Mouse (Mus musculus): Measurements from ENCODE around the gene Hyls1. TPM values are rescaled to one million over a fixed set of nuclear protein-coding genes. Genes with fewer than 3 reads are reported as not detected.
"Not testable (repeated sequence)": the region's sequence is repeated elsewhere in the genome, so short reads cannot be mapped to it uniquely, and the experiment has no call there.

Hyls1 gene
- 15.5 and 15.6 TPM in 2 replicates for polyA plus RNA-seq (2015; fragmentation: Nextera tagmentation; extraction: Ambion mirVana)

DNA sequence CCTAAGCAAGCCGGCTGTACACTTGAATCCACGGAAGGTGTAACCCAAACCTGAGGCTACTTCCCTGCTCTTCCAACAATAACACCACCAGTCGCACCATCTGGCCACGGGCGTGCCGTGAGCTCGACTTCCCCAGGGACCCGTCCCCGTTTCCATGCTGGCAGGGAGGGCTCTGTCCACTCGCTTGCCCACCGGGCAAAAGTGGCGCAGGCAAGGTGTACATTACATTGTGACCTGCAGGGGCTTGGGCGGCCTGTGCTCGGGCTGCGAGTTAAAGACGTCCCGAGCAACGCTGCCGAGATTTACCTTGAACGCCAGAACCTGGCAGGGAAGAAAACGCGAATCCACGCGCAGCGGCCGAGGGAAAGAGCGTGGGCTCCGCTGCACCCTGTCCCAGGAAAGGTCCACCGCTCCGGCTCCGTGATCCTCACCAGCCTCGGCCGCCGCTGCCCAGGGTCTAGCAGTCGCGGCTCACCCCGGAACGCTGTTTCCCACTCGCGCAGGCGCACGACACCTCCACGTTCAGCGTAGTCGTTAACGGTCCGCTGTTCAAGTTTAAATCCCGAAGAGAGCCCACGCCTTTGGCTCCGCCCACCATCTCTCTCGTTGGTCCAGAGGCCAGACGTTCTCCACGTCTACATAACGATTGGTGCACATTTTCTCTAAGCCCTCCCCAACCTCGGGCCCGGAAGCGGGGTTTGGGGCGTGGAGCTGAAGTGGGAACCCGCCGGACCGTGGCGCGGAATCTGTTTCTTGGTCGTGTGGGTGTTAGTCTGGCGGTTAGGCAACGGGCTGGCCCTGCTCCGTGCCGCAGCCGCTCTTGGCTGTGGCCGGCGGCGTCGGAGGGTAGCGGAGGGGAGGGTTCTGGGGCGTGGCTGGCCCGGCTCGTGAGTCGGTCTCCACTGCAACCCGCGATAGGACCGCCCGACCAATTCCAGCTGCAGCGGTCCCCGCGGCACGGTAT lies at the start of gene Hyls1, which contains the start of gene Pate2:
TSS of gene Hyls1 (minus strand) at position 828 of the 964 bp plus-strand sequence.
TSS of gene Pate2 (plus strand) at position 714 of the 964 bp plus-strand sequence.
- WGBS, result under 1% methylated on average over 86 of the region's 86 CpGs
- Histone ChIP-seq H3K27ac (peak within 1 kb of the TSS; percentile 95), H3K4me3 (replicated peaks) (peak within 1 kb of the TSS; percentile 88), H3K4me2 (peak within 1 kb of the TSS; percentile 82), H3K27me3 (peaks cover 26% of the 10 kb centered on the region), H3K9me3 (replicated peaks) (no peaks in the 10 kb centered on the region), H3K36me3 (peaks cover 33% of the 10 kb centered on the region), H3K4me1 (peaks cover 12% of the 10 kb centered on the region; the same call in 1 of the 2 replicates), H3K9ac (peak within 1 kb of the TSS; percentile 83)
- peak; percentile 98 for ATAC-seq (replicated peaks; ENCODE audit: low FRiP score)

DNA sequence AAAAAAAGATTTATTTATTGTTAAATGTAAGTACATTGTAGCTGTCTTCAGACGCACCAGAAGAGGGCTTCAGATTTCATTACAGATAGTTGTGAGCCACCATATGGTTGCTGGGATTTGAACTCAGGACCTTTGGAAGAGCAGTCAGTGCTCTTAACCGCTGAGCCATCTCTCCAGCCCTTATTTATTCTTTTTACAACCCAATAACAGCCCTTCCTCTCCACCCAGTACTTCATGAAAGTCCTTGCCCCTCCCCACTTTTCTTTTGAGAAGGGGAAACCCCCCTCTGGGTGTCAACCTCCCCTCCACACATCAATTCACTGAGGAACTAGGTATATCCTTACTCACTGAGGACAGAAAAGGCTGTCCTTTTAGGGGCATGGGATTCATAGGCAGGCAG lies 46.6 kb upstream of the Hyls1 start:
- not testable (repeated sequence) for H3K9ac ChIP-seq; H3K4me3 ChIP-seq (replicated peaks); H3K4me1 ChIP-seq; H3K27me3 ChIP-seq; H3K9me3 ChIP-seq (replicated peaks); ATAC-seq (replicated peaks; ENCODE audit: low FRiP score); H3K36me3 ChIP-seq; H3K27ac ChIP-seq; H3K4me2 ChIP-seq
- WGBS, result 62% methylated on average over 2 of the region's 2 CpGs

DNA sequence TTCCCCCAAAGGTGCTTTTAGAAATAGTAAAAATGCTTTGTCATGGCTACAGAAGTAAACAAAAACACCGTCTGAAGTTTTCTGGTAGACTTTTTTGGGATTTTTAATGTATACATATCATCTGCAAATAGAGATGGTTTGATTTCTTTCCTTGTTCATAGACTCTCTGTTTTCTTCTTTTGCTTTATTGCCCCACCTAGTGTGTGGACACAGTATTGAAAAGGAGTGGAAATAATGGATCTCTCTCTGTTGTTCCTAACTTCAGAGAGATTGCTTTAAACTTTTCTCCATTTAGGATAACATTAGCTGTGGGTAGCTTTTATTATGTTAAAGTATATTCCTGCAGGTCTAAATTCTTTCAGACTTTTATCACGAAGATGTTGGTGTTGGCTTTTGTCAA lies 43.8 kb upstream of the Hyls1 start:
- no peak overlapping the region for H3K4me3 ChIP-seq (replicated peaks)
- H3K4me2 ChIP-seq, result no peak overlapping the region
- no peaks in the 10 kb centered on the region for H3K36me3 ChIP-seq
- ATAC-seq (replicated peaks; ENCODE audit: low FRiP score), result no peak
- H3K9me3 ChIP-seq (replicated peaks), result no peaks in the 10 kb centered on the region
- H3K27me3 ChIP-seq, result no peaks in the 10 kb centered on the region; the same call in 1 of the 2 replicates
- no peak overlapping the region for H3K27ac ChIP-seq
- H3K9ac ChIP-seq, result no peak overlapping the region
- 20% methylated on average over 2 of the region's 2 CpGs for whole genome bisulfite sequencing
- no peaks in the 10 kb centered on the region for H3K4me1 ChIP-seq

DNA sequence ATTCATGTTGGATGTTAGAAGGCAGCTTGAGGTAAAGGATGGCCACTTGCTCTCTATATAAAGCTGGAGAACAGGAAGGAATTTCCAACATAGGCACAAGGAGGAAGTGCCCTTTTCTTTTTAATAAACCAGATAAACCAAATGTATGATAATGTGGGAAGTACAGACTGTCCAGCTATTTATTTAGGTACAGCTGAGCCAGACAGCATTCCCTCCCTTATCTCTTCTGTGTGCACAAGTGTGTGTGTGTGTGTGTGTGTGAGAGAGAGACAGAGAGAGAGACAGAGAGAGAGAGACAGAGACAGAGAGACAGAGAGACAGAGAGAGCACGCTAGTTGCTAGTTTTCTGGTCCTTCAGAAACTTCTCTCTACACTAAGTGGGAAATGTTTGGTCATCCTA lies 41.6 kb upstream of the Hyls1 start, which contains the start of gene Pate4:
TSS of gene Pate4 (minus strand) at position 101 of the 400 bp plus-strand sequence.
- H3K27ac ChIP-seq, result no peak within 1 kb of the TSS
- WGBS, result 89% methylated on average over 1 of the region's 1 CpGs
- no peak within 1 kb of the TSS for H3K4me2 ChIP-seq
- H3K27me3 ChIP-seq, result no peaks in the 10 kb centered on the region; the same call in 1 of the 2 replicates
- H3K4me1 ChIP-seq, result no peaks in the 10 kb centered on the region
- no peak within 1 kb of the TSS for H3K9ac ChIP-seq
- no peaks in the 10 kb centered on the region for H3K36me3 ChIP-seq
- no peak within 1 kb of the TSS for H3K4me3 ChIP-seq (replicated peaks)
- H3K9me3 ChIP-seq (replicated peaks), result no peaks in the 10 kb centered on the region
- ATAC-seq (replicated peaks; ENCODE audit: low FRiP score), result no peak

DNA sequence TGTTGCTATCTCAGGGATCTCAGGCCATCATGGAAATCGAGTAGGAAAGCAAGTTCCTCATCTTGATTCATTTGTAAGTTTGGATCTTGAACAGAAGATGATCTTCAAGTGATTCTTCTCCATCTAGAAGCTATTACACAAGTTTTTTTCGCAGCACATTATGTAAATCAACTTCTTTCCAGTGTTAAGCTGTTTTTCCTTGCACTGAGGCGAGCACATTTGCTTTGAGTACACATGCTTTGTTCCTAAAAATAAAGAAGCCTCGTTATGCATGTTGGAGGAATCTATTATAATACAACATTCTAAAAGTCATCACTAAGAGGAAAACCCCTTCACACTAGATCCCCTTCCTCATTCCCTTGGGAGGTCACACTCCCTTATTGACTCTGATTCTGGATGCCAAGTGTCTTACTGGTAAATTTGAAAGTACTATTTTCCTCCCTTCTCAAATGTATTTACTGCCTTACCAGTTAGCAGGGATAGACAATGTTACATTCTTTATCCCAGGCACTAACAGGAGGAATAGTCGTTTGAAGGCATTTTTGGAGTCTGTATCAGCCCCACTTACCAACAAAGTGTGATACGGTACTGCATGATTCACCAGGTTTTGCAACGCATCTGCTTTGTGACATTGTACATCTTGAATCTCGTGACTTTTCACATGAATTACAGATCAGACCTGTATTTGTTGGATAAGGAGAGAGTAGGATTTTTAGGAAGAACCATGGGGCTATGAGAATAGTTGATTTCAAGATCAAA lies 37.6 kb upstream of the Hyls1 start:
- 74% methylated on average over 8 of the region's 8 CpGs for WGBS
- Histone ChIP-seq H3K4me2 (no peak overlapping the region), H3K4me3 (replicated peaks) (no peak overlapping the region), H3K9me3 (replicated peaks) (no peaks in the 10 kb centered on the region), H3K9ac (no peak overlapping the region), H3K4me1 (no peaks in the 10 kb centered on the region), H3K27me3 (no peaks in the 10 kb centered on the region), H3K27ac (no peak overlapping the region), H3K36me3 (no peaks in the 10 kb centered on the region)
- ATAC-seq (replicated peaks; ENCODE audit: low FRiP score), result no peak

DNA sequence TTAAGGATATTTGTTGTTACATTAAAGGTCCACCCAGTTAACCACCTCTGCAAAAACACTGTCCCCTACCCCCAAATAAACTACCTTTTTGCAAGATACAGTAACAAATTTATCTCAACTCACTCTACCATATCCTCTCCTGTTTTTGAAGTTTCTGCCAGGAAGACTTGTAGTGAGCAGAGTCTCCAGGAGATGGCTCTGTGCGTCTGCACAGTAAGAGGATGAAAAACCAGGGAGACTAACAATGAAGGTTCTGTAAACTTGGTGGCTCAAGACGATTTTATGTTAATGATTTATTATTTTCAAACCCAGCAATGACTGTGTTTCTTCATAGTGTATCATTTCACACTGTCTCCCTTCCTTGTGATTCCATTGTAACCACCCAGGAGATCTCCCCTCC lies 22.7 kb upstream of the Hyls1 start:
- Histone ChIP-seq H3K36me3 (no peaks in the 10 kb centered on the region), H3K27ac (no peak overlapping the region), H3K9me3 (replicated peaks) (no peaks in the 10 kb centered on the region), H3K4me3 (replicated peaks) (no peak overlapping the region), H3K4me2 (no peak overlapping the region), H3K4me1 (no peaks in the 10 kb centered on the region), H3K9ac (no peak overlapping the region), H3K27me3 (no peaks in the 10 kb centered on the region)
- peak; percentile 60; the same call in 1 of the 2 replicates for ATAC-seq (replicated peaks; ENCODE audit: low FRiP score)
- WGBS, result 10% methylated on average over 2 of the region's 2 CpGs

DNA sequence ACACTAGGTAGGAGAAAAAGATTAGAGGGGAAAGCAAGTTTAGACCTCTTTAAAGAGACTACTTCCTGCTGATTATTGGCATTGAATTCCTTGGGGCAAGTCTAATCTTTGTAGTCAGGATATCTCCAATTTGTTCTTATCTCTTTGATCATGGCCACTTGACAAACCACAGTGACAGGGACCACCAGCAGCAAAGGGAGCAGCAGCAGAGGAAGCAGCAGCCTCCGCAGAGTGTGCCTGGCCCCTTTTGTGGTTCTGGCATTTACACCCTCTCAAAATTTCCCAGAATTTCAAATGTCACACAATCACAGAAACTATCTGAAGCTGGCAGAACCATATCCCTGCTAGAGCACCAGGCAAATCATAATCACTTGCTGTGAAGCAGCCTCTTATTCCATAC lies 17.5 kb upstream of the Hyls1 start:
- no peak overlapping the region for H3K4me3 ChIP-seq (replicated peaks)
- 71% methylated on average over 1 of the region's 1 CpGs for WGBS
- H3K4me1 ChIP-seq, result no peaks in the 10 kb centered on the region
- H3K36me3 ChIP-seq, result no peaks in the 10 kb centered on the region
- no peaks in the 10 kb centered on the region for H3K27me3 ChIP-seq
- H3K27ac ChIP-seq, result no peak overlapping the region
- no peak for ATAC-seq (replicated peaks; ENCODE audit: low FRiP score)
- no peak overlapping the region for H3K9ac ChIP-seq
- no peak overlapping the region for H3K4me2 ChIP-seq
- H3K9me3 ChIP-seq (replicated peaks), result no peaks in the 10 kb centered on the region

DNA sequence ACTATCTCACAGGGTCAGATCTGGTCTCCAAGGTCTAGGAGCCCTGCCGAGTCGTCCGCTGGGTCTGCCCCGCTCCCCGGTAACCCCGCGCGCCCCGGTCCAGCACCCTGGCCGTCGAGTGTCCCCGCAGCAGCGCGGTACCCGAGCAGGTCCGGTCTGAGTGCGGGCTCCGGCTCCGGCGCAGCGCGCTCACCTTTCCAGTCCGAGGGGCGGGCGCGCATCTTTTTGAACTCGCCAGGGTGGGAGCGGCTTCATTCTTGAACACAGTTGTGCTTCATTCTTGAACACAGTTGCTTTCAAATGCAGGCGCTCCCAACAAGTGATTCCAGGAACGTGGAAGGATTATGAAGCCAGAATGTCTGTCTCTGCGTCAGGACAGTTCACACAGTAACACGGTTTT lies 4.2 kb upstream of the Hyls1 start:
- Histone ChIP-seq H3K9ac (no peak overlapping the region), H3K9me3 (replicated peaks) (no peaks in the 10 kb centered on the region), H3K4me1 (peaks cover 8% of the 10 kb centered on the region; the same call in 1 of the 2 replicates), H3K36me3 (no peaks in the 10 kb centered on the region), H3K4me2 (peak overlapping the region; percentile 54), H3K27ac (no peak overlapping the region), H3K27me3 (peaks cover 33% of the 10 kb centered on the region), H3K4me3 (replicated peaks) (peak overlapping the region; percentile 31)
- no peak for ATAC-seq (replicated peaks; ENCODE audit: low FRiP score)
- 4% methylated on average over 32 of the region's 32 CpGs for WGBS

DNA sequence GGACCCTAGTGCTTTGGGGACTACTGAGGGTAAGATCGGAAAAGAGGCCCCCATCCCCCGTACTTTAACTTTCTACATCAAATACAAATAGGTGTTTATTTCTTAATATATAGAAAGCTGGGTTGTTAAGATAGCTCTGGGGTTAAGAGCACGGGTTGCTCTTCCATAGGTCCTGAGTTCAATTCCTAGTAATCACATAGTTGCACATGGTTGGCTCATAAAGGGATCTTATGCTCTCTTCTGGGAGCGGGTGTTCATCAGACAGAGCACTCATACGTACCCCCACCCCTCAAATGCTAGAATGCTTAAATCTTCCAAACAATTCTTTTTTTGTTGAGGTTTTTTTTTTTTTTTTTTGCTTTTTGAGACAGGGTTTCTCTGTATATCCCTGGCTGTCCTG lies 465 bp upstream of the Hyls1 start:
- H3K9ac ChIP-seq, result peak overlapping the region; percentile 83; the same call in 1 of the 2 replicates
- WGBS, result 6% methylated on average over 5 of the region's 5 CpGs
- peak overlapping the region; percentile 88 for H3K4me3 ChIP-seq (replicated peaks)
- peaks cover 24% of the 10 kb centered on the region for H3K36me3 ChIP-seq
- H3K9me3 ChIP-seq (replicated peaks), result no peaks in the 10 kb centered on the region
- H3K27ac ChIP-seq, result peak overlapping the region; percentile 95; the same call in 1 of the 2 replicates
- peak; percentile 23; the same call in 1 of the 2 replicates for ATAC-seq (replicated peaks; ENCODE audit: low FRiP score)
- H3K4me1 ChIP-seq, result peaks cover 12% of the 10 kb centered on the region; the same call in 1 of the 2 replicates
- peak overlapping the region; percentile 82 for H3K4me2 ChIP-seq
- peaks cover 29% of the 10 kb centered on the region for H3K27me3 ChIP-seq

DNA sequence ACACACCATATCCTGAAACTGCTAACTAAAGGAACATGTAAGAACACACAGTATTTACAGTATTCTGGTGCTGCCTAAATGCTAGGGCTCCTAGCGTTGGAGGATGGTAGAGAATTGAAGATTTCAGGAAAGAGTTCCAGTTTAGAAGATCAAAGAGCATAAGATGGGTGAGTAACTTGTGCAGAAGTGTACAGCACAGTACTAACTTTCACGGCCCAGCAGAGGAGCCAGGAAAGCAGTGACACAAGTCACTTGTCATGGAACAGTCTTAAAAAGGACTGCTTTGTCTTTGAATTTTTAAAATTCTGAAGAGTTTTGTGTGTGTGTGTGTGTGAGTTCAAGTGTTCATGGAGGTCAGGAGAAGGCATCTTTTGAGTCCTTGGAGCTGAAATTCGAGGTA lies 2.2 kb downstream of the Hyls1 start:
- Histone ChIP-seq H3K4me2 (no peak overlapping the region), H3K9me3 (replicated peaks) (no peaks in the 10 kb centered on the region), H3K27ac (no peak overlapping the region), H3K36me3 (peaks cover 45% of the 10 kb centered on the region), H3K4me1 (0 out of 2 replicates have a peak, but pooled peaks cover 9% of the 10 kb centered on the region), H3K4me3 (replicated peaks) (no peak overlapping the region), H3K9ac (no peak overlapping the region), H3K27me3 (peaks cover 11% of the 10 kb centered on the region; the same call in 1 of the 2 replicates)
- WGBS, result 83% methylated on average over 3 of the region's 3 CpGs
- no peak for ATAC-seq (replicated peaks; ENCODE audit: low FRiP score)

DNA sequence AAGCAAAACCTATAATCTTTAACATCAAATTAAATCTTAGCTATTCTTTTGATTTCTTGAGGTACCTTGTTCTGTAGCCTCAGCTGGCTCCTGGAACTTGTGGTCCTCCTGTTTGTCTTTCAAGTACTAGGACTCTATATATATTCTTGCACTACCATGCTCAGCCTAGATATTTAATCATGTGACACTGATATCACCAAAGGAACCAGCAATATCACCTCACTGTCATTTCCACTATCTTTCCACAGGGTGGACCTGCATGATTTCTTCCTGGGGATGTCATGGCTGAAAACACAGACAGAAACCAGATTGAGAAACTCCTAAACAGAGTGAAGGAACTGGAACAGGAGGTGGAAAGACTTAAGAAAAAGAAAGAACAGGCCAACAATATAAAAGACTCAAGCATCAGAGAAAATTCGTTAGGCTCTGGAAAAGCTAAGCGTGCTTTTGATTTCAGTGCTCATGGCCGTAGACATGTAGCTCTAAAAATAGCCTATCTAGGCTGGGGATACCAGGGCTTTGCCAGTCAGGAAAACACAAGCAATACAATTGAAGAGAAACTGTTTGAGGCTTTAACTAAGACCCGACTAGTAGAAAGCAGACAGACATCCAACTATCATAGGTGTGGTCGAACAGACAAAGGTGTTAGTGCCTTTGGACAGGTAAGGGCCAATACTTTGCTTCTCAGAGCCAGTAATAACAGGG lies 5.5 kb downstream of the Hyls1 start:
- no peak for ATAC-seq (replicated peaks; ENCODE audit: low FRiP score)
- Histone ChIP-seq H3K36me3 (peaks cover 60% of the 10 kb centered on the region), H3K27ac (no peak overlapping the region), H3K9me3 (replicated peaks) (no peaks in the 10 kb centered on the region), H3K27me3 (no peaks in the 10 kb centered on the region), H3K4me2 (no peak overlapping the region), H3K4me1 (peaks cover 14% of the 10 kb centered on the region), H3K4me3 (replicated peaks) (no peak overlapping the region), H3K9ac (no peak overlapping the region)
- 92% methylated on average over 5 of the region's 5 CpGs for WGBS
